Mouse (Mus musculus) heart, adult 2 months (tissue): ENCODE data around the gene Zdhhc9. TPM values are rescaled to one million over a fixed set of nuclear protein-coding genes. Genes with fewer than 3 reads are reported as not detected.
A peak's percentile ranks its signal among the peaks of the same experiment; 100 is the strongest.

Source experiments
- DNase-seq, 2 experiments: peaks; one replicate each; pipeline ENCODE4 v3.0.0; 2021
- H3K27ac ChIP-seq: fragments of 200-600 bp; 2 replicates; pipeline ENCODE4 v1.8.1; 2022
- H3K27me3 ChIP-seq: fragments of 200-500 bp; 2 replicates; pipeline ENCODE4 v1.6.1; 2012; ENCODE audit warnings: mild to moderate bottlenecking, low read length, inconsistent platforms, mixed read lengths; ENCODE audit not compliant: control insufficient read depth, insufficient read depth
- H3K36me3 ChIP-seq: fragments of 200-500 bp; 2 replicates; pipeline ENCODE4 v1.6.1; 2012; ENCODE audit warnings: low read length, inconsistent platforms; ENCODE audit not compliant: control insufficient read depth, insufficient read depth
- H3K4me1 ChIP-seq: fragments of 200-500 bp; 2 replicates; pipeline ENCODE4 v1.6.1; 2011; ENCODE audit warnings: low read length; ENCODE audit not compliant: control insufficient read depth, insufficient read depth
- H3K4me3 ChIP-seq: fragments of 200-600 bp; 2 replicates; pipeline ENCODE4 v1.8.1; 2022
- H3K79me2 ChIP-seq: fragments of 200-500 bp; replicated peaks from 2 replicates; pipeline ENCODE4 v1.6.1; 2012; ENCODE audit warnings: mild to moderate bottlenecking, inconsistent platforms, low read length, moderate library complexity, mixed read lengths; ENCODE audit not compliant: control insufficient read depth, insufficient read depth
- H3K9ac ChIP-seq: fragments of 200-500 bp; 2 replicates; pipeline ENCODE4 v1.6.1; 2012; ENCODE audit warnings: low read depth, mild to moderate bottlenecking, control low read depth, inconsistent platforms, low read length, mixed read lengths
- CTCF ChIP-seq: fragments of 200-600 bp; IDR thresholded peaks from 2 replicates; pipeline ENCODE4 v1.8.1; 2022; ENCODE audit warnings: antibody characterized with exemption, mild to moderate bottlenecking, moderate library complexity
- EP300 ChIP-seq: fragments of 200-500 bp; IDR thresholded peaks from 2 replicates; pipeline ENCODE4 v1.6.1; 2011; ENCODE audit warnings: low read depth, low read length, control low read depth; ENCODE audit not compliant: insufficient read depth
- POLR2A ChIP-seq: fragments of 200-500 bp; IDR thresholded peaks from 2 replicates; pipeline ENCODE4 v1.6.1; 2011; ENCODE audit warnings: mild to moderate bottlenecking, low read depth, low read length, control low read depth; ENCODE audit not compliant: insufficient read depth
- WGBS: fragments of 180-500 bp; shearing (Covaris S2); methylation state at CpG from one replicate; pipeline ENCODE4 v1.1.7; 2018; 5-methylcytosine and 5-hydroxymethylcytosine counted together
- intact Hi-C: fragments of 180-260 bp; cut with DNase I; formaldehyde crosslinking; loops from one replicate; pipeline ENCODE4 v1.15.1; 2025
- polyA plus RNA-seq: library from polyadenylated mRNA; depleted of rRNA; stranded (reverse); fragments of >200 nt; gene quantifications from 2 replicates; pipeline ENCODE4 v1.2.3, GENCODE M21; 2012
- total RNA-seq, 2 experiments: library from RNA; stranded (reverse); gene quantifications; 2 replicates each; pipeline ENCODE4 v1.2.3; 2021

Gene Zdhhc9
- total and polyA plus RNA-seq, 3 experiments: 25.6 to 32.5 (median 31.2) TPM

DNA sequence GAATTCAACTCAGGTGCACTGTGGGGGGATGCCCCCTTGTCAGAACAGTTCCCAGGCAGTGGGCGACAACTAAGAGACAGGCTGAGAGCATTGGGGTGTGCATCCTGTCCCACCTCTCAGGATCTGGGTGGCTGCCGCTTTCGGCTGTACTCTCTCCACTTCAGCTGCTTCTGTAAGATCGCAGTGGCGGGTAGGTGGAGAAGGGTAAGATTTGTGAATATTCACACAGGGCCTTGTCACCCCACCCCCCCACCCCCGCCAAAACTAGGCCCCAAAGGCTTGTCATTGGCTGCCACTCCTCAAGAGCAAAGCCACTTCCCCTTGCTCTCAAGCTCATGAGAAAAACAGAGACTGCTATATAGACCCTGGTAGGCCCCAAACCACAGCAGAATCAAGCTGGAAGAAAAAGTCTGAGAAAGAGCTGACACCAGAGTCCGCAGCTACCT is 60.9 kb downstream of the Zdhhc9 start:
- no peak overlapping the region for H3K4me3 ChIP-seq

DNA sequence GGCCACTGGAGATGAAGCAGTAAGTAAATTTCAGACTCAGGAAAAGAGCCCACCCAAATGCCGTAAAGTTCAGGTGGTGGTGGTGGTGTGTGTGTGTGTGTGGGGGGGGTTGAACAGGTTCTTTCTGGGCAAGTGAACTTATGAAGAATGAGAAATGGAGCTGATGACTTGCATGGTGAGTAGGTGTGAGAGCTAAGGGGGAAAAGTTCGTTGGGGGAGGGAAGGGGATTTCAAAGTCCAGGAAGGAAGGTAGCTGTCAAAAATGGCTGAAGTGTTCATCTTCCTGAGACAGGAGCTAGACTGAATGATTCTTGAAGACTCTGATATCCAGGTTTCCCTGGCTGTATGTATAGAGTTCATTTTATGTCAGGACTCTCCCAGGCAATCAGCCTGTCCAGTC is 61.5 kb downstream of the Zdhhc9 start:
- Histone ChIP-seq H3K9ac (no peak overlapping the region), H3K27me3 (no peaks in the 10 kb centered on the region), H3K27ac (no peak overlapping the region), H3K4me3 (no peak overlapping the region), H3K36me3 (no peaks in the 10 kb centered on the region), H3K4me1 (no peaks in the 10 kb centered on the region), H3K79me2 (no peaks in the 10 kb centered on the region)
- TF ChIP-seq CTCF: no peak
- no peak for TF ChIP-seq EP300
- no peak for TF ChIP-seq POLR2A
- no peak for DNase-seq
- 70% methylated on average over 2 of the region's 2 CpGs for WGBS
- intact Hi-C loops: no loop called here

More for the DNA sequence above, 60.9 kb downstream of the Zdhhc9 start:
- intact Hi-C loops: no loop called here
- DNase-seq: no peak
- Histone ChIP-seq H3K4me1 (no peaks in the 10 kb centered on the region), H3K27me3 (no peaks in the 10 kb centered on the region), H3K79me2 (no peaks in the 10 kb centered on the region), H3K27ac (no peak overlapping the region), H3K36me3 (no peaks in the 10 kb centered on the region), H3K9ac (no peak overlapping the region)
- no peak for TF ChIP-seq CTCF
- TF ChIP-seq EP300: no peak
- no peak for TF ChIP-seq POLR2A
- WGBS: 87% methylated on average over 7 of the region's 7 CpGs

DNA sequence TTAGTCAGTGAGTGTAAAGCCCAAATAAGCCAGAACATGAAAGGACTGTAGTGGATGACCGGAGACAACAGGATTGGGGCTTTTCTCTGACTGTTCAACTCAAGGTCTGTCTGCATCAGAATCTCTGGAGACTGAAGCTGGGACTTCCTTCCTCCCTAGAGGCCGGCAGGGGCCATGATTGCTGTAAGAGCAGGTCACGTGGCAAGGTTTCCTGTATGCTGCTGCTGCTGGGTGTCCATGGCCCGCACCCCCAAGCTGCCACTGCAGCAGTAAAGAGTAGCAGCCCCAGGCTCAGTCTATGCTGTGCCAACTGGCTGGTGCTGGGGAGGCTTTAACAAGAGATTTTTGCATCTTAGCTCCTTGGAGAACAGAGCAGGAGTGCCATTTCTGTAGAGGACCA is 62.4 kb downstream of the Zdhhc9 start, which contains the start of gene Sash3:
Sash3 (plus strand) TSS at position 175 of the 400 bp plus-strand sequence.
- WGBS: 63% methylated on average over 4 of the region's 4 CpGs
- TF ChIP-seq POLR2A (no peak), EP300 (no peak), CTCF (no peak)
- no peaks in the 10 kb centered on the region for H3K79me2 ChIP-seq
- no peaks in the 10 kb centered on the region for H3K36me3 ChIP-seq
- H3K27ac ChIP-seq: no peak within 1 kb of the TSS
- no peak within 1 kb of the TSS for H3K4me3 ChIP-seq
- intact Hi-C loops: no loop called here
- H3K4me1 ChIP-seq: no peaks in the 10 kb centered on the region
- peak in 1 of 2 experiments; percentile 53 for DNase-seq
- no peaks in the 10 kb centered on the region for H3K27me3 ChIP-seq
- no peak within 1 kb of the TSS for H3K9ac ChIP-seq

DNA sequence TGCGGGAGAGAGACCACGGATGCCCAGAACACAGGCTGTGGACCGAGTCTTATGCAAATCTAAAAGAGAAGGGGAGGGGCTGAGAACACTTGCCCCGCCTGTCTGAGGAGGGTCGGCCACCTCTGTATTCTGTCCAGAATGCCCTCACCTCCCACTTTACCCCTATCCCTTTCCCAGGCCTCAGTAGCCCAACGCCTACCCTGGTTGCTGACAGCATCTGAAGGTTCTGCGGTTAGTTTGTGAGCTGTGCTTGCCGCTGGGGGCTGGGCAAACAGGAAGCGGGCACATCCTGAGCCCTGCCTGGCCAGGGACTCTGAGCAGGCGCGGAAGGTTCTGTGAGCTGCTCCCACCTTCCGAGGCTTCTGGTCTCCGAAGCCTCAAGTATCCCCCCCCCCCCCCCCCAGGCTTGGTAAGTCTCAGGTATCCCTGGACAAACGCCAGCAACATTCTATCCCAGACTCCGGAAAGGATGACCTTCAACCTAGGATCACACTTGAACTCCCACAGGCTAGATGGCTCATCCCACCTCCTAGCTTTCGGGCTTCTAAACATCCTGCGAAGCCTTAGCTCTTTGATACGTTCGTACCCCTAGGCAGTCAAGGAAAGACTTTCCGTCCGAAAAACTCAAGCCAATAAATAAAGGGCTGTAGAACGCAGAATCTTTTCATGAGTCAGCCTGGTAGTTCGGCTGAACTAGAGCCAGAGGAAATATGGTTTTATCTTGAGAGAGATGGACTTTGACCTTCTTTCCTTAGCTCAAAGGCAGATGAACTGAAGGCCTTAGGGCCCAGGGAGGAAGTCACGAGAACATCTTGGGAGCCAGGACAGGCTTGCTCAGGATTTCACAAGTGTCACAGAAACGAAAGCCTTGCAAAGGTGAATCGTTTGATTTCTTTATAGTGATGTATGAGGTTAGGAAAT is 65.0 kb downstream of the Zdhhc9 start:
- intact Hi-C loops: no loop called here
- TF ChIP-seq POLR2A (no peak), CTCF (no peak), EP300 (no peak)
- H3K27ac ChIP-seq: no peak overlapping the region
- WGBS: 38% methylated on average over 26 of the region's 26 CpGs
- H3K79me2 ChIP-seq: no peaks in the 10 kb centered on the region
- peak in 1 of 2 experiments; percentile 51 for DNase-seq
- H3K27me3 ChIP-seq: no peaks in the 10 kb centered on the region
- no peak overlapping the region for H3K9ac ChIP-seq
- no peak overlapping the region; the same call in 1 of the 2 replicates for H3K4me3 ChIP-seq
- H3K36me3 ChIP-seq: no peaks in the 10 kb centered on the region
- H3K4me1 ChIP-seq: no peaks in the 10 kb centered on the region

DNA sequence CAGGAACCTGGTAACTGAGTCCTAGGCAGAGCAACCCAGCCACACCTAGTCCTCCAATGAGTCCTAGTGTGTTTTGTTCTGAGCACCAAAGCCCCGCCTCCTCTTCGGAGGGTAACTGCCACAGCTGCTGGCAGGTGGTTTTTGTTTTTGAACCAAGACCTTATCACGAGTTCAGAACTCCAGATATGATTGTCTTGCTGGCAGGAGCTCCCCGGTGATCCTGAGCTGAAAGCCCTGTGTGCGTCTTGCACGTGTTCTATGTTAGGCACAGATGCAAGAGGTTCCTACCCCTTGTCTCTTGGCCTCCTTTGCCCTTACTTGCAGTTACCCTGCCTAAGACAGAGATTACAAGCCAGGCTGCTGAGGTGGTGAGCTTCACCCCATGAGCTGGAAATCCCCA is 67.2 kb downstream of the Zdhhc9 start:
- no peak overlapping the region for H3K4me3 ChIP-seq
- DNase-seq: no peak
- H3K9ac ChIP-seq: no peak overlapping the region
- no peaks in the 10 kb centered on the region for H3K36me3 ChIP-seq
- H3K27ac ChIP-seq: no peak overlapping the region
- WGBS: 71% methylated on average over 6 of the region's 6 CpGs
- no peaks in the 10 kb centered on the region for H3K27me3 ChIP-seq
- H3K4me1 ChIP-seq: no peaks in the 10 kb centered on the region
- TF ChIP-seq CTCF (no peak), POLR2A (no peak), EP300 (no peak)
- no peaks in the 10 kb centered on the region for H3K79me2 ChIP-seq
- intact Hi-C loops: no loop called here
